Mouse (Mus musculus) T-helper 17 cell (primary cell): ENCODE data around the gene Paqr3.

Source experiments
- in situ Hi-C, 2 experiments: fragments of 300-600 bp; cut with MboI, MseI; formaldehyde crosslinking; loops; 1 replicate in 1 of 2; 2 replicates in 1 of 2; pipeline ENCODE4 v1.15.1; 2025; ENCODE audit warnings: high pct_unique_total_duplicates in 2 of 2

The Paqr3 gene

GRCm38 (mm10) chr5:97111207-97111910 is at the start of gene Paqr3:
Gene Paqr3 (minus strand): TSS chr5:97111596.
- in situ Hi-C loops, result loop anchor here in 1 of 2 experiments (5.0 kb wide), 1 partner anchor 1066 kb away; no protein-coding TSS in a partner anchor

DNA sequence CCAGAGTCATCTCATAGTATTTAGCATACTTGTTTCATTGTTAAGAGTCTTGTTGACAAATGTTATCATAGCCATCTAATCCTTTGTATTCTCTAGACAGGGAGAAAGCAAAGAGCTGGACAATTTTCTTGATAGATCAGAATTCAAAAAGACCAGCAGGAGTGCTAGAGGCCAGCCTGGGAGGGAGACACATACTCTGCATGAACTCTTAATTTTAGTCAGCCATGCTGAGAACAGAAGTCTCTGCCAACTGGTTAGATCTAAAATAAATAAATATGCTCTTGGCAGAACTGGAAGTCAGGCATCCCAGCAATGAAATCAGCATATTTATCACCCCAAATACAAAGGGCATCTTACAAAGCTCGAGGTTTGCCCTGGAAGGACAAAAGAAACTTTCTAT is 43.3 kb upstream of the Paqr3 start:
- in situ Hi-C loops, result no loop called here

- in situ Hi-C loops, result no loop called here
Observed at GRCm38 (mm10) chr5:97135331-97135730, 23.9 kb upstream of the Paqr3 start.

GRCm38 (mm10) chr5:97129589-97129988 is 18.2 kb upstream of the Paqr3 start:
- in situ Hi-C loops, result loop anchor here in 1 of 2 experiments (10.0 kb wide), 2 partner anchors 445 to 1195 kb away; partner anchors contain the start of gene Cfap299

DNA sequence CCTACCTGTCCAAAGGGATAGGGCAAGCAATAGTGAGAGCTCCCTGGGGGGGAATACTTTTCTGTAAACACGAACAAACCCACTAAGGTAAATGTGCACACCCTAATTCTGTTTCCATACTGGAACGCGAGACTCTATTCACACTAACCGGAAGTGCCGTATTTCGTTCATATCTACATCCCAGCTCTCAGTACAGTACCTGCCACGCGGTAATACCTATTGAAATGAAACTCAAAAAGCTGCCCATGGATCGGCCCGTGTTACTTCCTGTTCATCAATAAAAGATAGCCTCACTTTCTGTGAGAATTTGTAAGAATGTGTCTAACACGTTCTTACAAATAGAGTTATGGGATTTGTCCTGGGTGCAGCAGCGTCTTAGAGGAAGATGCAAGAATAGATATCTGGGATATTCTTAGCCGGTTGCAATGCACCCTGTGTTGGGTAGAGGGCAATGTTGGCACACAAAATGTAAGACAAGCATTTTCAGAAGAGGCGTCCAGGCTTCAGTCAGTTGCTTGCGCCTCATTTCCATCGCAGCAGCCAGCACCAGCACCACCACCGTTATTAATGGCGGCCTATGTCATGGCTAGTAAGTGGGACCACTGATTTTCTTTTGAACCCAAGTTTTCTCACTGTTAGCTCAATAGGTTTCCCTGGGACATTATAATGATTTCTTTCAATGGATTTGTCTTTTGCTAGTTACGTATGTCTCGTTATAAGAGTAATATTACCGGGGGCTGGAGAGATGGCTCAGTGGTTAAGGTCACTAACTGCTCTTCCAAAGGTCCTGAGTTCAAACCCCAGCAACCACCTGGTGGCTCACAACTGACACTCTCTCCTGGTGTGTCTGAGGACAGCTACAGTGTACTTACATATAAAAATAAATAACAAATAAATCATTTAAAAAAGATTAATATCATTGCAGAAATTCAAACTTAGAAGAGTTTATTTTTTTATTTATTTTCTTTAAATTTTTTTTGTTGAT is 17.1 kb upstream of the Paqr3 start:
- in situ Hi-C loops, result loop anchor here in 1 of 2 experiments (10.0 kb wide), 2 partner anchors 446 to 1196 kb away; partner anchors contain the start of gene Cfap299

GRCm38 (mm10) chr5:97127284-97127683 is 15.9 kb upstream of the Paqr3 start:
- in situ Hi-C loops, result loop anchor here in 1 of 2 experiments (10.0 kb wide), 2 partner anchors 448 to 1198 kb away; partner anchors contain the start of gene Cfap299

DNA sequence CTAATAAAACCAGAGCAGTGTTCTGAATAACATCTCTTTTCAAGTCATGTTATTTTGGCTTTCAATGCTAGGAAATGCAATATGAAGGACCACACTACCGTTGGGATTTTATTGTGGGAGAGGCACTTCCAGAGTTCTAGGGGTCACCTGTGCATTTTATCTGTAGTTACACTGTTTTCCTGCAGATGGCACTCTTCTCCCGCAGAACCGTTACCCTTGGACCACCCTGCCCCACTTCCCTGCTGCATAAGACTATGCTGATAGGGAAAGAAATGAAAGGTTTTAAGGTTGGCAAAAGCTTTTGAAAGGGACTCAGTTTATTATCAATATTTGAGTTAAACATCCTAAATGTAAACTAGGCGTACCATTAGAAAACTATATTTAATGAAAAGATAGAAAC is 14.6 kb upstream of the Paqr3 start:
- in situ Hi-C loops, result loop anchor here in 1 of 2 experiments (10.0 kb wide), 2 partner anchors 449 to 1199 kb away; partner anchors contain the start of gene Cfap299

GRCm38 (mm10) chr5:97125459-97125970 is 14.1 kb upstream of the Paqr3 start:
- in situ Hi-C loops, result loop anchor here in 1 of 2 experiments (10.0 kb wide), 2 partner anchors 449 to 1199 kb away; partner anchors contain the start of gene Cfap299

GRCm38 (mm10) chr5:97124977-97125376 is 13.6 kb upstream of the Paqr3 start:
- in situ Hi-C loops, result loop anchor here in 1 of 2 experiments (5.0 to 10.0 kb wide), 3 partner anchors 450 to 1200 kb away; partner anchors contain the start of gene Cfap299

GRCm38 (mm10) chr5:97110697-97111096 is 699 bp downstream of the Paqr3 start:
- in situ Hi-C loops, result loop anchor here in 1 of 2 experiments (5.0 kb wide), 1 partner anchor 1067 kb away; no protein-coding TSS in a partner anchor

DNA sequence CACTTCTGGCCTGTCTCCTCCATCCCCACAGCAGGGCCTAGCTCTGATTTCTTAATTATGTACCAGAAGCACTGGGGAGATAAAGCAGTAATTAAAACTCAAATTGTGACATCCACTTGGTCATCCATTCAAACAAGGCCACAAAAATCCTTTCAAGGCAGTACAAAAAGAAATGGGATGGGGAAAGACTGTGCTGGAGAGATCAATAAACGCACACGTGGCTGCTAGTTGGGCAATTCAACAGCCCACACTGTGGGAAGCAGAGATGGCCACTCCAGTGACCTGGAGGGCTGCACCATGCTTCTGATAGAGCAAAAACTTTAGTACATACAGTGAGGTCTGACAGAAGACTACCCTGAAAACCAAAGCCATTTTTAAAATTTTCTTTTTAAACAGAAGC is 1.3 kb downstream of the Paqr3 start:
- in situ Hi-C loops, result loop anchor here in 1 of 2 experiments (5.0 kb wide), 1 partner anchor 1067 kb away; no protein-coding TSS in a partner anchor

GRCm38 (mm10) chr5:97108333-97108732 is 3.1 kb downstream of the Paqr3 start:
- in situ Hi-C loops, result no loop called here

DNA sequence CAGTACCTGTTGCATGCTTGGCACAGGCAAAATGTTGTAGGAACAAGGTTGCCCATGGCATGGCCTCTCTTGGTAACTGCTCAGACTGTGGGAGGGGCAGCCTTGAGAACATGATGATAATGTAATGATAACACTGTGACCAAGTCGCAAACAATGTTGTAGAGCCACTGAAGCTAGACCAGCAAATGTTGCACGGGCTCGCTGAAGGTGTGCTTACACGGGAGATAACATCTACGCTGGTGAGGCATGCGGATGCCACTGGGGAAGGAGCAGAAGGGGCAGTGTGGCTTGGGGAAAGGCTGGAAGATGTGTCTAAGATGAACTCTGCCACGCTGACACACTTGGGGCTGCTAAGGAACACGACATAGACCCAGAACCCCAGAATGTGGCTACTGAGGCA is 11.4 kb downstream of the Paqr3 start:
- in situ Hi-C loops, result no loop called here

DNA sequence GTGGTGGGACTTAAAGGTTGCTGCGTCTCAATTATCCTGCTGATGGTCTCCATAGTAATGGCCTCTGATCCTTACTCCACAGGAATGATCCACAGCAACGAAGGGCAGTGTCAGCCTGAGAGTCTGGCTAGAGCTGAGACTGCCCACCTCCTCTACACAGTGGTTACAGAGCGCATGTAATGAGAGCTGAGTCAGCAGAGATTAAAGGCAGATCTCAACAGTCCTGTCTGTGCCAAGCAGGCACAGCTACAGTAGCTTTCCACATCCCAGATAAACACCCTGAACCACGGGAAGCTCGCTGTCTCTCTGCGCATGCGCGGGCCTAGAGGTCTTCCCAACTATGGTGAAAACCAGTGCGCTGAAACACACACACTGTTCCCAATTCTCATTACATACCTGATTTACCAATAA is 13.8 kb downstream of the Paqr3 start:
- in situ Hi-C loops, result no loop called here

DNA sequence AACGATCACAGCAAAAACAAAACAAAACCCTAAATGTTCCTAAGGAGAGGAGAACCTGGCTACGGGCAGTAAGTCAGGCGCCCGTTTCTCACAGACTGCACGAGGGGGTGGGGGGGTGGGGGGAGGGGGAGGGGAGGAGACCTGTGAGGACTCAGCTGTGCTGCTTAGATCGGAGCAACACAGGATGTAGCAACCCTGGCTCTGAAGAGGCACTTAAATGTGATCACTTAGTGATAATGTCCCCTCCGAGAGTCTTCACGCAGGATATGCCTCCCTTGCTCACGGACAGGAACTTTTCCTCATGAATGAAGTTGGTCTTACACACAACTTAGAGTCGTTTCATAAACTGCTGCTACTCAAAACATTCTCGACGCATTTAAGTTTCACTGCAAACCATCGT is 16.1 kb downstream of the Paqr3 start:
- in situ Hi-C loops, result no loop called here

- in situ Hi-C loops, result no loop called here
Observed at GRCm38 (mm10) chr5:97092970-97093369, 18.4 kb downstream of the Paqr3 start.

DNA sequence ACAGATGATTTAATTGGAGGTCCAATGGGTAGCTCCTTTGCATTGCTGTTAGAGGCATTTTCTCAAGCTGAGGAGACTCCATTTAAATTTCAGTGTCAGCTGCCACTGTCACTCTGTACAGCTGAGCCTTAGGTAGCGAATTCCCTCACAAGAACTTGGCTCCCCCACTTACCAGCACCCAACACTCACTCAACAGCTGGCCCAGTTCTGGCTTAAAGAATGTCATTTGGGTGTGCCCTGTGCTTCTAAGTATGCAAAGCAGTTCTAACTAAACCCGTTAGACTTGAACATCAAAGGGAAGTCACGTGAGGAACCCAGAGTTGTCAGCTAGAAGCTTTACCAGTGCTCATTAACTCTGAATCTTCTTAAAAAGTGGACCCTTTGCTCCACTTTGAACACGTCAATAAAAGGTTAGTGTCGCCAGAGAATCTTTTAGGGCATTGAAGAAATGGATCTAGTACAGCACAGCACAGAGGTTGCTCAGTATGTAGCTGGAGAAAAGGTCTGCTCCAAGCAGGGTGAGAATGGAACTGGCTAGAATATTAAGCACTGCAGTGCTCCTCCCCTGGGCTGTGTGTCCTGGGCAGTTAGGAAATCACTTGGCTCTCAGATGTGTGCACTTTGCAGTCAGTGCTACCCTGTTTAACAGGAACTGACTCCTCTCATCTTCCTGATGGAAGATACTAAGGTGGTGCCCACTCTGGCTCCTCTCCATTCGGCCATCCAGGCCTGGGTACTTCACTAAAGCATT is 21.2 kb downstream of the Paqr3 start:
- in situ Hi-C loops, result no loop called here

GRCm38 (mm10) chr5:97089426-97089825 is 22.0 kb downstream of the Paqr3 start:
- in situ Hi-C loops, result no loop called here

- in situ Hi-C loops, result no loop called here
Observed at GRCm38 (mm10) chr5:97088231-97088630, 23.2 kb downstream of the Paqr3 start.

- in situ Hi-C loops, result no loop called here
Observed at GRCm38 (mm10) chr5:97087746-97088145, 23.6 kb downstream of the Paqr3 start.
